Mouse (Mus musculus) testis, postnatal 10 days (tissue): ENCODE measurements at regions not wholly inside any gene's neighbourhood (a gene's known extent, or its start where the extent isn't known, plus 50 kb on each side); places are given as distances from the start of the nearest gene placed in this dataset.
A peak's percentile ranks its signal among the peaks of the same experiment; 100 is the strongest.

Source experiments
- DNase-seq: peaks from one replicate; pipeline ENCODE4 v3.0.0; 2021; ENCODE audit warnings: low spot score

- DNase-seq = no peak
These were observed 52.1 kb upstream of the Hmcn1 start for GRCm38 (mm10) chr1:151045334-151045733.

GRCm38 (mm10) chr1:151046626-151047025, 53.4 kb upstream of the Hmcn1 start:
- no peak for DNase-seq

DNA sequence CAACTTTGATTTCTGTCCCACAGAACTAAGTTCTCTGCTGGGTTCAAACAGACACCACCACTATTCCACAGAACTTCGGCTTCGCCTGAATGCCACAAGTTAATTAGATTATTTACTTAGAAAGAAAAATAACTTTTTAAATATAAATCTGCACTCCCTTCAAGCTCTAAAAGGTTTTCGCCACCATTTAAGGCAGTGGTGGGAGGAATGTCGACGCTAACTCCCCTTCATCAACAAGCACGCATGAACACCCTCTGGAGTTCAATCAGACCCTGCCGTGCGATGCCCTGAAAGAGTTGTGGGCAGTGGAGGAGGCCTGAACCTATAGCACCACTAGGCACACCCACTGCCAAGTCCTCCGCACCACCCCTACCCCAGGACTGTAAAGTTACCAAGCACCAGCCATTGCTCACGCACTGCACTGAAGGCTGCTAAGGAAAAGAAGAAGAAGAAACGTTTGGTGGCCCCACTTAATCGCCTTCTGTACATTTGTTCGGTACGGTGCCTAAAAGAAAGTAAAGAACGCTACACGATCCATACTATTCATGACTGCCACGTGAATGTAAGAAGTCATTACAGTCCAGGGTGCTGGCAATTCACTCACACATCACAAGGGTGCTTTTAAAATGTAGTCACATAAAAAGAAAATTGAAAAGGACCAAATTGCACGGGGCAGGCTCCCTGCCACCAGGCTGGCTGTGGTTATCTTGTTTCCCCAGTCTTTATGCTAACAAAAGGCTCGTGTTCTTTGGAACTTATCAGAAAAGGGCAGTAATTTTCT, 56.7 kb upstream of the Hmcn1 start:
- DNase-seq = no peak

DNA sequence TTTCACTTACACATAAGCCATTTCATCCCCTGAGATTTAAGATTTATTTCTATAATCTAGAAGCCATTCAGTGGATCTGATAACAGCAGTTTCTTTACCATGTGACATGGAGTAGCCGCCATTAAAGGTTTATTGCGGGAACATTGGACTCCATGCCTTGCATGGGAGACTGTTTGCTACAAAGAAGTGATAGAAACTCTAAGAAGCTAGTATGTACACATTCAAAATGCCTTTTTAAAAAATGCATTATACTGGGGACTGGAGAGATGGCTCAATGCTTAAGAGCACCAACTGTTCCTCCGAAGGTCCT, 57.2 kb upstream of the Hmcn1 start:
- no peak for DNase-seq

DNA sequence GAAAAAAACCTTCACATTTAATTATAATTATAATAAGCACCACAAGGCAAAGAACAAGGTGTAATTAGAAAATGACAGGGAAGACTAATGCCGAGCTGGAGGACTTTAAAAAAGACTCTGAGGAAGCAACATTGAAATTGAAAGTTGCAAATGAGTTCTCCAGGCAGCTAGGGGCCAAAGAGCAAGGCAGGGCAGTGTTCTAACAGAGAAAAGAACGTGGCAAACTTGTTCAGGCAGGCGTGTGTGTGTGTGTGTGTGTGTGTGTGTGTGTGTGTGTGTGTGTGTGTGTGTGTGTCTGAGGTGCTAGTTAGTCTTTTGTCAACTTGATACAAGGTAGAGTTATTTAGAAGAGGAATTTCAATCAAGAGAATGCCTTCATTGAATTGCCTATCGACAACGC, 60.0 kb upstream of the Hmcn1 start:
- no peak for DNase-seq

DNA sequence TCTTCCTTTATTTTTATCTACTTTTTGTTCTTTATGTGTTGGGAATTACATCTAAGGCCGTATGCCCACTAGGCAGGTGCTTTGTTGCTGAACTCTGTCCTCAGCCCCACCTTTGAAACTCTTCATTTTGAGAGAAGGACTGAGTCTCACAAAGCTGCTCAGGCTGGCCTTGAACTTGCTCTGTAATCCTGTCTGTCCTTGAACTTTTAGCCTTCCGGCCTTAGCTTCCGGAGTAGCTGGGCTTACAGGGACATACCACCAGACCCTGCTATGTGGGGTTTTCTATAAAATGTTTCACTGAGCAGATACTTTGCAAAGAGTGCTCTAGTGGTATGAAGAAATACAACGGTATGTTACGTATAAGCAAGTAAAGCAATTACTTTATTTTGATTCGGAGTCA, 62.2 kb upstream of the Hmcn1 start:
- no peak for DNase-seq

- DNase-seq = no peak
These were observed 66.4 kb upstream of the Hmcn1 start for GRCm38 (mm10) chr1:151059546-151060136.

GRCm38 (mm10) chr1:151065090-151065567, 71.9 kb upstream of the Hmcn1 start:
- DNase-seq = no peak

DNA sequence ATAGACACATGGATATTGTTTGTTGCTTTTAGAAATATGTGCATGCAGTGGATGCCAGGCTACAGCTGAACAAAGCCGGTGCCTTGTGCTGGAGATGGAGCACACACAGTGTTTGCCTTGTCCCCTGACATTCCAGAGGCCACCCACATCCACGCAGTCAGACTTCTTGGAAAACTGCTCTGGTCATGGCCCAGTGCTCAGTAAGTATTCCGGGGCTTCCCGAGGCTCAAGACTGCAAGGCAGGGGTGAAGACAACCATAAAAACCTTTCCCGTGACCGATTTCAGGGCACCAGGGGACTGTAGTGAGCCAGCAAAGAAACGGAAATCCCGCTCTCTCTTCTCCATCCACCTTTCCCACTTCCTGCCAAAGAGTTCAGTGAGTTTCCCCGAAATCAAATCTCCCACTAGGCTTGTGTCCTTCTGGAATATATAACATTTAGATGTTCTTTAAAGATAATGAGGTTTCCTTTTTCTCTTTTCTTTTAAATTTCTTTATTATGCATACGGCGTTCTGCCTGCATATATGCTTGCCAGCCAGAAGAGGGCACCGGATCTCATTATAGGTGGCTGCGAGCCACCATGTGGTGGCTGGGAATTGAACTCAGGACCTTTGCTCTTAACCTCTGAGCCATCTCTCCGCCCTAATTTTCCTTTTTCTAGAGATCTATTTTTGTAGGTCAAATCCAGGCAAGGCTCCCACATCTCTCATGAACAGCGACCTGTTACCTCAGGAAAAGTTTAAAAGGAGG, 73.3 kb upstream of the Hmcn1 start:
- DNase-seq = no peak

DNA sequence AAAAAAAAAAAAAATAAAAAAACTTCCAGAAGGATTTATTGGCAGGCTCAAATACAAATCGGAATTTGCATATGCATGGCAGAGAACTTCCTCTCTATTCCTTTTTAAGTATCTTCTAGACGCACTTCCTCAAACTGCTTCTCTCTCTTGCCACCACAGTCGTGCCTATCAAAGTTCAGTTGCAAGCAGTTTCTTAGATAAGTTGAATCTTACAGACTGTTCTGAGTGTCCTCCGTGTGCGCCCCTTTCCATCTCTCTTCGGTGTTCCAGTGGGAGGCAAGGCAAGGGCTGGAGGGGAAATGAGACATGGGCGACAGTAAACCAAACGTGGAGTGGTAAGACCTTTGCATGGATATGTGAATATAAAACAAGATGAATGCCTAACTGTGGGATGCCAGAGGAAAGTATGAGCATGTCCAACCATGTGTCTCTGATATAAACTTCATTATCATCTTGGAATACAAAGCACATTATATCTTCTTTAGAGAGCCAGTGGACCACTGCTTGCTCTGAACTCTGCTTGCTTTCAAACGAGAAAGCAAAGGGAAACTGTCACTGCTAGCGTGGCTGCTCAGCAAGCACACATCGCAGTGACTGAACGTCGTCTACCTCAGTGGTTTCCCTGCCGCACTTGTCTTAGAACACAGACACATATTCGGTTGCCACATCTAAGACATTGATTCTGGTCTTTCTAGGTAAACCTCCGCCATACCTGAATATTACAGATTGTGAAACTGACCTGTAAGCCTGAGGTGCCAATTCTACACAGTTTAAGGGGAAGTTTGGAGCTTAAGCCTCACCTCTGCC, 81.5 kb upstream of the Hmcn1 start:
- DNase-seq = no peak

GRCm38 (mm10) chr1:151075541-151075940, 82.3 kb upstream of the Hmcn1 start:
- no peak for DNase-seq

DNA sequence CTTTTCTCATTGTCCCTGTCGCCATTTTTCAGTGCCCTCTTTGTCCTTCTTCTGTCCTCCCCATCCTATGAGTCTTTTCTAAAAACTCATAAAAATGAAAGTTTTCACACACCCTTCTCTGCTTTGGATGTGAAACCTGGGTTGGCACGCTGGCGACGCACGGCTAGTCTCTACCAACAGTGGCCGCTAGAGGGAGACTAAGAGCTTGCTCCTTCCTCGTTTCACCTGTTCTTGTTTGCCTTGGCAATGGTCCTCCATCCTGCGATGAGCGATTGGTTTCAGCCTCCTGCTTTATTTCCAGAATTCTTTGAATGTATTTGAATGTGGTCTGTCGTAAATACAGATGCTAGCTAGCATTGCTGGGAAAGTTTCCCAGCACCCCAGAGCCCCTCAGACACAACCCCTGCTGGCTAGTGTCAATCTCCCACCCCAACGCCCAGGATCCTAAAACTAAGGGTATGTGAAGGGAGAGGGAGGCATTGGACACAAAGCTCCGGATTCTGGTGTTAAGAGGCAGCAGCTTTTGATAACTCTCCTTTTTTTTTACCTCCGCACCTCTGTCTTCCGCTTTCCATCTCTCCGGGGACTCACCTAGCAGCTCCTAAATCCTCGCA, 85.8 kb upstream of the Hmcn1 start:
- DNase-seq = peak; percentile 89

DNA sequence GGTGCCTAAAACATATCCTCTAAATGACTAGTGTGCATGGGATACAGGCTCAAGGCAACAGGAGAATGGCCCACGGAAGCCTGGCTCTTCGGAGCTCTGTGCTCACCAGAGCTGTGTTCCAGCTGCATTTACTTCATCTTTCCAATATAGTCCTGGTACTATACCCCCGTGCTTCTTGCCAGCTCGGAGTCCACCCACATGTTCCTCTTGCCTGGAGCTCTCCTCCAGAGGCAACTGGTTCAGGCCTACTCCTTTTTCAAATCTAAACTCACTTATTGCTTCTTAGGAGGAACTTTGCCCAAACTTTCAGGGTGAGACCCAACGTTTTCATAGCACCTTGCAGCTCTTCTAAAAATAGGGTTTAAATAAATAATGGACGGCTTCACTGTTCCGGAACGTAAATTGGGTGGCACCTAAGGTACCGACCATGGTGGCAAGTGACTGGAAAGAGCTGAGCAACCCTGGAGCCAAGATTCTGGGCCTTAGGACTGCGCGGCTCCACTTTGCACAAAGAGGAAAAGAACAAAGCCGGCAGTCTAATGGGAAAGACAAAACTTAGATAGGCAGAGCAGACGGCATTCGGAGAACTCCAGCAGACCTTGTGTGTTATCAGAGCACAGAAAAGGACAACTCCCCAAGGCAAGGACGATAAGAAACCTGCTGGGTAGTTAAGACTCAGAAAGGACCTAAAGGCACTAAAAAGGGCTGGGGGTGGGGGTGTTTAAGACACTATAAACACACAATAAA, 86.6 kb upstream of the Hmcn1 start:
- no peak for DNase-seq

DNA sequence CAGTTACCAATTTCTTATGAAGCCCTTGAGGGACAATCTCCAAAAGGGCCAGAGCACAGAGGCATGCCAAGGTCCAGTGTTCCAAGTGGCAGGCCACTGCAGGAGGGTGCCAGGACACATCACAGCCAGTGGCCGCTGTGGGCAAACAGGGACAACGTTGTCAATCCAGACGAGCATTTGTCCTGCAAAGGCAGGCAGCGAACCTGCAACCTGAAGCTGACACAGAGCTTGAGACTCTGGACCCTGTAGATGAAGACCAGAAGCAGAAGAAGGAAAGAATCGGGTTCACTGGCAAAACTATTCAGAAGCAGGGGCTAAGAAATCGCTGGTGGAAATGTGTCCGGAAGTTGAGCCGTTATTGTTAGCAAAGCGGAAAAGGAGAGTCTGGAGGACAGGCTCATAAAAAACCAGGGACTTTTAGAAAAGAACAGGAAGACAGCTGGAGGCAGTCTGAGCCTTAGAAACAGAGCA, 87.3 kb upstream of the Hmcn1 start:
- peak; percentile 54 for DNase-seq

DNA sequence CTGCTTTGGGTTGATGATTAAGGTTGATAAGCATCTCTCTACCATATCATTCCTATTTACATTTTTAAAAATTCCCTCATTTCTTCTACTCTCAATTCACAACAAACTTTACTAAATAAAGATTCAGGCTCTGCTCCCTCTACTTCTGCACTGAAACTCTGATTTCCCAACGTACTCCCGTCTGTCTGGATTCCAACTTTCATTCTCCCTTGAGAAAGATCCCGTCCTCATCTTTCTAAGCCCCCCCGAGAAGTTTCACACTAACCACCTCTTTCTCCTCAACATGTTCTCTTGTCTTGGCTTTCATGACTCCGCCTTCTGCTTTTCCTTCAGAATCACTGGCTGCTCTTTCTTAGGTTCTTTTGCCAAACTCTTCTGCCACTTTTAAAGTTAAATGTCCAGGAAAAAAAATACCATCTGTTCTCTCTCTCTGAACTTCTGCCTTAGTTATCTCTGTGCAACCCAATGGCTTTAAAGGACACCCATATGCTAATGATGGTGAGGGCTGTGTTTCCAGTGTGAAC, 89.3 kb upstream of the Hmcn1 start:
- no peak for DNase-seq

GRCm38 (mm10) chr1:151083806-151084205, 90.6 kb upstream of the Hmcn1 start:
- no peak for DNase-seq

GRCm38 (mm10) chr1:151086111-151086859, 93.0 kb upstream of the Hmcn1 start:
- no peak for DNase-seq

DNA sequence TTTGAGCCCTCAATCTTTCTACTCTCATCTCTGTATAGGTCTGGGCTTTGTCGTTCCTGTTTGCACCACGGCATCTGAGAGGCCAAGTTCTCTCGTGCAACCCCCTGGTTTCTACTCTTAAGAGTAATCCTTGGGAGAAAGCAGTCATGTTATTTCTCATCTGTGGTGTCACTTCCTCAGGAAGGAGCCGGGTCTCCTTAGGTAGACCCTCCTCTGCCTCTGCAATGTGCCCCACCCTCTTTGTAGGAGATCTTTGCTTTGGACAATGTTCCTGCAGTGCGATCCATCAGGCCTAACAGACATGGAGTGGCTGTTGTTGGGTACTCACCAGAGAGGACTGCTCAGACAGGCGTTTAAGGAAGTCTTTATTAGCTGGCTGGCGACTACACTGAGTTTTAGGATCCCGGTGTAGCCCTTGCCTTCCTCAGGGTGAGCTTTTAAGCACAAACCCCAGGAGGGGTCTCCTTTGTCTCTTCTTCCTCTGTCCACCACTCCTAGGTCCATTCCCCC, 94.0 kb upstream of the Hmcn1 start:
- no peak for DNase-seq

DNA sequence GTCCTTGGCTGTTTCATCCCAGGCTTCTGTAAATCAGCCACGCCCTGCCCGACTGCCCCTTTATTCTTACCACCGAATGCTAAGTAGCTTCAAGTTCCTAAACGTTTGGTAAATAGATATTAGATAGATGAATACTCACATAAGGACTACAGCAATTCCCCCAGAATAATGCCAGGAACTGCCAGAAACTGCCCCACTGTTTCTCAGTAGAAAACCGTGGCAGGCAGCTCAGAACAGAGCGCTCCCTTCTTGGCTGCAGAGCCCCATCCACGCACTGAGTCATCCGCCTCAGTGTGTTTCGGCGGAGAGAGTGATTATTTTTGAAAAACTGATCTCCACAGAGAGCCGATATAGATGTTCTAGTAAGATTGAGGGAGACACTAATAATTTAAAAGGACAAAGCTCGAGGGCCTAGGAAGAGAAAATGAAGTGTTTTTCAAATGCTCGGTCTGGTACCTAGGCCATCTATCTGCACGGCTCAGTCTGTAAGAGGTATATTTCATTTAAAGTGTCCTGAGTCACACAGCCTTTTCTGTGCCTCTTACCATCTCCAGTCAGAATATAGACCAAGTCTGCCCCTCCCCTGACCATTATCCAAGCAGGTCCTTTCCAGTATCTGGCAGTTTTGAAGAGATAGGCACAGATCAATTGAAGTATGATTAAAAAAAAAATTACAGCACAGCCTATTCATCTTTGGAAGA, 94.4 kb upstream of the Gm47985 start:
- no peak for DNase-seq
